Mouse (Mus musculus): Measurements from ENCODE around the gene Syt5.

Syt5 gene

DNA sequence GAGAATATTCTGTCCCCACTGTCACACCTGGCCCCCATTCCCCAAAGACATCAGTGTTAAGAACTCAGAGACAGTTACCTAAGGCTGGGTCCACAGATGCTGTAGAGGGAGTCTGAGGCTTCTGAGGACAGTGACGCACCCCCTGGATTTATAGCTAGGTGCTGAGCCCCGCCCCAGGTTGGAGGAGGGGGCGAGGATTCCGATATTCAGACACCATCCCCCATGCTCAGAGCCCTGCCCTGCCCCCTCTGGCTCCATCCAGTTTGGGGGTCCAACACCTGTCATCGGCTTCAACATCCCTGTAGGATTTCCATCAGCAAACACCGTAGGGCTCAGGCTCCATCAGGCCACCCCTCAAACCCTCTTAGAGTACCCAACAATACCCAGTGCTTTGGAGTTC is 31.5 kb downstream of the Syt5 start:
- Histone ChIP-seq H3K4me1 (replicated peaks; ENCODE audit: low read depth, low read length) (peaks cover 57% of the 10 kb centered on the region), H3K27me3 (ENCODE audit: insufficient read depth, low read length) (peaks cover 12% of the 10 kb centered on the region), H3K36me3 (ENCODE audit: insufficient read depth, low read length) (peaks cover 25% of the 10 kb centered on the region), H3K9me3 (ENCODE audit: low read length) (no peaks in the 10 kb centered on the region), H3K4me3 (replicated peaks; ENCODE audit: low read length) (peak overlapping the region; percentile 51; the same call in 1 of the 2 replicates)
- TF ChIP-seq CTCF (conservative IDR thresholded peaks at IDR 0.05; ENCODE audit: low read length) = no peak
- TF ChIP-seq NANOG (IDR thresholded peaks at IDR 0.05; ENCODE audit: borderline replicate concordance, low read length) = no peak
- no peak for TF ChIP-seq POU5F1 (IDR thresholded peaks at IDR 0.05; ENCODE audit: borderline replicate concordance, low read length)

DNA sequence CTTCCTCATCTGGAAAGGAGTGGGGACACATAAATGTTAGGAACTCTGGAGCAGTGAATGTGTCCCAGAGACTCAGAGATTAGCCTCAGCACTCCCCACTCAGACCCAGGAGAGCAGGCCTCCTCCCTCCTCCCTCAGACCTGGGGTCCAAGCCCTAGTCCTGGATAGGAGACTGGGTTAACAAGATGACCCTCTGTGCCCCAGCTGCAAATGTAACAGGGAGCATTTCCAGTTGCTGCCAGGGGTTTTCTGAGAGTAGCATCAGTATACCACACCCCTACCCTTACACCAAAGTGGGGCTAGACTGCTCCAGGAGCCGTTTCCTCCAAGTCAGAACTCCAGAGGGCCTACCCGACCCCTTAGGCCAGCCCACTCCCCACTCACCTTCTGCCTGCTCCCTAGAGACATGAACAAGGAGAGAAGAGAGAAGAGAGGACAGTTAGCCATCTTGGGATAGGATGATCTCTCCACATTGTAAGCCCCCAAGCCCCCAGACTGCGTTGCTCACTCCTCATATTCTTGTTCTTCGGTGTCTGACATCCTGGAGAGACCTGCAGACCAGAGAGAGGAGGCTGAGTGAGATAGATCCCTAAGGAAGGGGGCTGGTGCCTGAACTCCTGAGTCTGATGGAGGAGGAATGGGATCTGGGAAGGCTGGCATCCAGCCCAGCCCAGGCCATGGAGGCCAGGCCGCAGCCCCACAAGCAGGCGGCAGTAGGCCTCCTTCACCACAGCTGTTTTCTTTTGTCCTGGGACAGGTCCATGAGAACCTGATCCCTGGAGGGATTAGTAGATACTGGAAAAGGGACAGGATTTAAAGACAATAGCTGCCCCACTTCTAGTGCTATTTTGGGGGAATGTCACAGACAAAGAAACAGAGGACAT is 33.3 kb downstream of the Syt5 start:
- Histone ChIP-seq H3K4me1 (replicated peaks; ENCODE audit: low read depth, low read length) (peaks cover 60% of the 10 kb centered on the region), H3K36me3 (ENCODE audit: insufficient read depth, low read length) (peaks cover 11% of the 10 kb centered on the region), H3K27me3 (ENCODE audit: insufficient read depth, low read length) (peaks cover 3% of the 10 kb centered on the region; the same call in 1 of the 2 replicates), H3K9me3 (ENCODE audit: low read length) (no peaks in the 10 kb centered on the region), H3K4me3 (replicated peaks; ENCODE audit: low read length) (peak overlapping the region; percentile 43)
- no peak for TF ChIP-seq CTCF (conservative IDR thresholded peaks at IDR 0.05; ENCODE audit: low read length)
- no peak for TF ChIP-seq POU5F1 (IDR thresholded peaks at IDR 0.05; ENCODE audit: borderline replicate concordance, low read length)
- no peak for TF ChIP-seq NANOG (IDR thresholded peaks at IDR 0.05; ENCODE audit: borderline replicate concordance, low read length)

DNA sequence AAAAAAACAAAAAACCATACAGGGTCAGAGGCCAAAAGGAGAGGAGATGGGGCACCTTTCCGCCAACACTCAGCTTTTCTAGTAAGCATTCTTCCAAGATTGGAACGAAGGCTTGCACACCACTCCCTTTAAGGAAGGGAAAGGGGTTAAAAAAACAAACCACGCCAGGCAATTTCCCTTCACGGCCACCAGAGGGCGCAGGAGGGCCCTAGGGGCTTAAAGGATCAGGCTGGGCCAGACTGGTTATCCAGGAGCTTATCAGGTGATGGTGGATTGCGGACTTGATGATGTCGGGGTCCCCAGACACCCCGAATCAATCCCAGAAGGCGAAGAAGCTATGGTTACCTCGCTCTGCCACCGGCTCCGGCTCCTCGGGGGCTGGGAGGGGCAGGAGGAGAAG is 34.1 kb downstream of the Syt5 start:
- peaks cover 4% of the 10 kb centered on the region for H3K36me3 ChIP-seq (ENCODE audit: insufficient read depth, low read length)
- TF ChIP-seq CTCF (conservative IDR thresholded peaks at IDR 0.05; ENCODE audit: low read length) = peak; percentile 100
- TF ChIP-seq POU5F1 (IDR thresholded peaks at IDR 0.05; ENCODE audit: borderline replicate concordance, low read length) = no peak
- no peak for TF ChIP-seq NANOG (IDR thresholded peaks at IDR 0.05; ENCODE audit: borderline replicate concordance, low read length)
- peaks cover 3% of the 10 kb centered on the region; the same call in 1 of the 2 replicates for H3K27me3 ChIP-seq (ENCODE audit: insufficient read depth, low read length)
- H3K9me3 ChIP-seq (ENCODE audit: low read length) = no peaks in the 10 kb centered on the region
- peaks cover 67% of the 10 kb centered on the region for H3K4me1 ChIP-seq (replicated peaks; ENCODE audit: low read depth, low read length)
- H3K4me3 ChIP-seq (replicated peaks; ENCODE audit: low read length) = peak overlapping the region; percentile 43

DNA sequence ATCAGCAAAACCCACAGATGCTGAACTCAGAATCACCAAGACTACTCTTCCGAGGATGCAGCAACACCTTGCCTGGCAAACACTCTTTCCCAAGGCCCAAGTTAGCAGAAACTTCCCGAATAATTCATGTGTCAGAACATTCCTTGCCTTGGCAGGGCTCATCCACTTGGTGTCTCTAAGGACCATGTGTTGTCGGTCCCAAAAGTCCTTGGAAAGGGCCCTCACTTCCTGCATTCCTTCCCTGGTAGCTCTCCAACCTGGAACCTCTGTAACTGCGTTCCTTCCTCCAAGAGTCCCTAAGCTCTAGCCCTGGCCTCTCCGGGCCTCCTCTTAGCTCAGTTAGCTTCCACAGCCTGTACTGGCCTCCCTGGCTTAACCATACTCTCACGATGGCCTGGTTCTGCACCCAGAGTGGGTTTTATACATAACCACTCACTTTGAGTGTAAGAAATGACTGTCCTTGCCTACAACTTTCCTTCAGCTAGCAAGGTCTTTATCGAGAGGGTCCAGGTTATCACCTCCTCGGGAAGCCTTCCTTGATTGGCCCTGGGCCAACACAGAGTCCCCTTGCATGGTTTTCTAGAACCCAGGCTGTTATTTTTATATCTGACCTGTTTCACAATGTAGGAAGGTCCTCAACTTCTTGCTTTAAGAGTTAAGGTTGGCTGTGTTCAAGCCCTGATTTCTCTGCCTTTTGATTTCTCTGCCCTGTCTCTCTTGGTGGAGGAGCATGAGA is 35.7 kb downstream of the Syt5 start:
- Histone ChIP-seq H3K9me3 (ENCODE audit: low read length) (no peaks in the 10 kb centered on the region), H3K36me3 (ENCODE audit: insufficient read depth, low read length) (no peaks in the 10 kb centered on the region), H3K4me3 (replicated peaks; ENCODE audit: low read length) (no peak overlapping the region), H3K27me3 (ENCODE audit: insufficient read depth, low read length) (peaks cover 3% of the 10 kb centered on the region; the same call in 1 of the 2 replicates), H3K4me1 (replicated peaks; ENCODE audit: low read depth, low read length) (peaks cover 68% of the 10 kb centered on the region)
- no peak for TF ChIP-seq POU5F1 (IDR thresholded peaks at IDR 0.05; ENCODE audit: borderline replicate concordance, low read length)

DNA sequence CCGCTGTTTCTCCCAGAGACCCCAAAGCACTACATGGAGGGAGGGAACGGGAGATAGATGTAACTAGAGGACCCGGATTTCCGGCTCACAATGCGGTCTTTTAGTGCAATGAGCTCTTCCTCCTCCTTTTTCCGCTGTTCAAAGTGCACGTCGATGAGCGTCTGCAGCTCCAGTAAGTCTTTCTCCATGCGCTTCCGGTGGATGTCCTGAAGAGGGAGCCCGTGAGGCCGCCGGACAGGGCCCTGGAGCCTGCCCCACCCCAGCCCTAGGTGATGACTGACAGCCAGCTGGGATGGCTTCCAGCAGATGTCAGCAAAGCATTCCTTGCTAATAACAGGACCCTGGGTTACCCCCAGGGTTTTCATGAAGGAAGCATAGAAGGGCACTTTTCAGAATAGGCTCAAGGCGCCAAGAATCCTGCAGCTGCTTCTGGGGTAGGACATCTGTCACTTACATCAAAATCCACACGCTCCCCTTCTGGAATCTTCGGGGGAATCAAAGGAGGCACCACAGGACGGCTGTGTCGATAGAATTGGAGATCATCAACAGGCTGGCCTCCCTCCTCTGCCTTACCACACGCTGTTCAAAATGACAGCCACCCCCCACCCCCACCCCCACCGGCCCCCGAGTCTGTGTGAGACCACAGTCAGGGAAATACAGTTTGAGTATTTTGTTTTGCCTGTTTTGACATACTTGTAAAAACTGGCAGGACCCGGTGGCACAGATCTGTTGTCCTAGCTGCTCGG is 37.3 kb downstream of the Syt5 start:
- Histone ChIP-seq H3K27me3 (ENCODE audit: insufficient read depth, low read length) (peaks cover 3% of the 10 kb centered on the region; the same call in 1 of the 2 replicates), H3K4me3 (replicated peaks; ENCODE audit: low read length) (peak overlapping the region; percentile 61), H3K9me3 (ENCODE audit: low read length) (no peaks in the 10 kb centered on the region), H3K36me3 (ENCODE audit: insufficient read depth, low read length) (no peaks in the 10 kb centered on the region), H3K4me1 (replicated peaks; ENCODE audit: low read depth, low read length) (peaks cover 55% of the 10 kb centered on the region)
- TF ChIP-seq POU5F1 (IDR thresholded peaks at IDR 0.05; ENCODE audit: borderline replicate concordance, low read length) = no peak
- peak; percentile 95 for TF ChIP-seq CTCF (conservative IDR thresholded peaks at IDR 0.05; ENCODE audit: low read length)

DNA sequence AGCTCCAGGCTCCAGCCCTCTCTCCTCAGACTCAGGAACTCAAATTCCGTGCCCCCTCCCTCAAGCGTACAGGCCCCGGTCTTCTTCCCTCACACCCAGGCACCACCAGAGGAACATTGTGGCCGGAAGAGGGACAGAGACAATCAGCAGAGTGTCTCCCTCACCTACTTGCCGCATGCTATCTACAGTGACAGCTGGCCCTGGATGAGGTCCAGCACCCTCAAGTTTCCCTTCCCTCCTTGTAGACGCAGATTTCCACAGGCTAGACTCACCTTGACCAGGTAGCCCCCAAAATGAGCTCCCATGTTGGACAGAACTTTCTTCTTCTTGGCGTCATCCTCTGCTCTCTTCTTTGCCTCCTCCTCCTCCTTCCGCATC is 38.6 kb downstream of the Syt5 start:
- Histone ChIP-seq H3K27me3 (ENCODE audit: insufficient read depth, low read length) (no peaks in the 10 kb centered on the region), H3K36me3 (ENCODE audit: insufficient read depth, low read length) (no peaks in the 10 kb centered on the region), H3K9me3 (ENCODE audit: low read length) (no peaks in the 10 kb centered on the region), H3K4me3 (replicated peaks; ENCODE audit: low read length) (0 out of 2 replicates have a peak overlapping the region, but pooled peaks have one; percentile 48), H3K4me1 (replicated peaks; ENCODE audit: low read depth, low read length) (peaks cover 48% of the 10 kb centered on the region)
- TF ChIP-seq NANOG (IDR thresholded peaks at IDR 0.05; ENCODE audit: borderline replicate concordance, low read length) (no peak), POU5F1 (IDR thresholded peaks at IDR 0.05; ENCODE audit: borderline replicate concordance, low read length) (no peak), CTCF (conservative IDR thresholded peaks at IDR 0.05; ENCODE audit: low read length) (no peak)

DNA sequence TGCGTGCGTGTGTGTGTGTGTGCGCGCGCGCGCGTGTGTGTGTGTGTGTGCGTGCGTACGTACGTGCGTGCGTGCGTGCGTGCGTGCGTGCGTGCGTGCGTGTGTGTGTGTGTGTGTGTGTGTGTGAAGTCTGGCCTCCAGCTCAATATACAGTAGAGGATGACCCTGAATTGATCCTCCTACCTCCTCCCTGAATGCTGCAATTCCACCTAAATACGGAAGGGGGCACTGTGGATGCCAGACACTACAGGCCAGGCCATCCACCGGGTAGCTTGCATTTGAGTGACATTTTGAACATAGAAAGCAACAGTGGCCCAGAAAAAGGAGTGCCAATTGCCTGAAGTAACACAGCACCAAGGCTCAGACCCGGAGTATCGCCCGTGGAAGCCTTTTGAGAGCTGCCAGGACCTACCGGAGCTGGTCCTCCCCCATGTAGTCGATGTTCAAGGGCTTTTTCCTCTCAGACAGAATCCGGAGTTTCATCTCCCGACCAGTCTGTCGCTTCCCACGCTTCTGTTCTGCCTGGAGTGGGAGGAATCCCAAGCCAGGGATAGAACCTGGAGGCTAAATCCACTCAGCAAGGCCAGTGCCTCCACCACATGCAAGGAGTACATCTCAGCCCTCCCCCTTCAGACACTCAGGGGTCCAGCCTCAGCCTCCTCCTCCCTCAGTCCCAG is 39.1 kb downstream of the Syt5 start:
- Histone ChIP-seq H3K4me3 (replicated peaks; ENCODE audit: low read length) (peak overlapping the region; percentile 48), H3K36me3 (ENCODE audit: insufficient read depth, low read length) (no peaks in the 10 kb centered on the region), H3K9me3 (ENCODE audit: low read length) (no peaks in the 10 kb centered on the region), H3K27me3 (ENCODE audit: insufficient read depth, low read length) (no peaks in the 10 kb centered on the region), H3K4me1 (replicated peaks; ENCODE audit: low read depth, low read length) (peaks cover 42% of the 10 kb centered on the region)
- TF ChIP-seq CTCF (conservative IDR thresholded peaks at IDR 0.05; ENCODE audit: low read length) = peak; percentile 79
- TF ChIP-seq POU5F1 (IDR thresholded peaks at IDR 0.05; ENCODE audit: borderline replicate concordance, low read length) = no peak
- no peak for TF ChIP-seq NANOG (IDR thresholded peaks at IDR 0.05; ENCODE audit: borderline replicate concordance, low read length)
